Mouse (Mus musculus): ENCODE results near the gene Gm45208. TPM values are rescaled to one million over a fixed set of nuclear protein-coding genes. Genes with fewer than 3 reads are reported as not detected.

The Gm45208 gene
- total RNA-seq, 4 experiments from 2014 or later = not detected

DNA sequence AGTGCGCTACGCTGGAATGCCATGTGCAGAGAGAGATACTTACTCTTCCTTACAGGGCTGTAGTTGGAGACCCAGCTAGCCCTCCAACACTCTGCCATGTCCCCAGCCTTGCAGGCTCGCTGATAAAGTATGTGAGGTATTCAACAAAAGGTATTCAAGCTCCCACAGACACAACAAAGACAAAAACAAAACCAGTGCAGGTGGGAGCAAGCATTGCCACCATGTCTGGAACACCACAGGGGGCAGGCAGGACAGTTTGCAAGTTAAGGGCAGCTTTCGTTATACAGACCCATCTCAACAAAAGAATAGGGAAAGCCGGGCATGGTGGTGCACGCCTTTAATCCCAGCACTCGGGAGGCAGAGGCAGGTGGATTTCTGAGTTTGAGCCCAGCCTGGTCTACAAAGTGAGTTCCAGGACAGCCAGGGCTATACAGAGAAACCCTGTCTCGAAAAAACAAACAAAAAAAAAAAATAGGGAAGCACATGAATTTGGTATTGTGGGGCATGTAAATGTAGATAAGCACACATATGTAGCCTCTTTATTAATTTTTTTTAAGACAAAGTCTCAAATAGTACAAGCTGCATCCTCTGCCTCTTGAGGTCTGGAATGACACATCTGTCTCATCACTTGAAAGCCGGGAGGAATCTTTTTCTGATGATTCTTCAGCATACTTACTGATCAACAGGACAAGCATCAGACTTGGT lies 53.6 kb downstream of the Gm45208 start:
- DNase-seq = no peak

DNA sequence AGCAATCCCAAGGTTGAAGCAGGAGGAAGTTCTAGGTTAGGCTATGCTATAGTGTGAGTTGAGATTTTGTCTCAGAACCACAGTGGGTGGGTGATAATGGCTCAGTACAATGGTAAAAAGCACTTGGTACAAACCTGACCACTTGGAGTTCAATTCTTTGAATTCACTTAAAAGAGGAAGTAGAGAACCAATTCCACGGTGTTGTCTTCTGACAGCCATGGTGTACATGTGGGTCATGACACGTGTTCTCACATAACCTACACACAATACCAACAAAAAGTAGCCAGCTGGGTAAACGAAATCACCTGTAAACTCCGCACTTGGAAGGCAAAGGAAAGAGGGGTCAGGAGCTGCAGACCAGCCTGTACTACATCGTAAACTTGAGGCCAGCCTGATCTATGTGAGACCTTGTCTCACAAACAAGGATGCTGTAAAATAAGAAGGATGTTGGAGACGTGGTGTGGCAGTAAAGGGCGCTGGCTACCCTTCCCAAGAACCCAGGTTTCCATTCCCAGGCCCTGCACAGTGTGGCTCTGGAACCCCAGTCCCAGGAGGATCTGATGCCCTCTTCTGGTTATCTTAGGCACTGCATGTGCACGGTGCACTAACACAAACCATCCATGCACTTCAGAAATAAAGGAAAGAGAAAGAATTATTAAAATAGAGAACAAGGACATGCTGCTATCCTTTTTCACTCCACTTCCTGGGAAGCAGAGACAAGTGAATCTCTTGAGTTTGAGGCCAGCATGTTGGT lies 54.5 kb downstream of the Gm45208 start:
- DNase-seq = no peak

DNA sequence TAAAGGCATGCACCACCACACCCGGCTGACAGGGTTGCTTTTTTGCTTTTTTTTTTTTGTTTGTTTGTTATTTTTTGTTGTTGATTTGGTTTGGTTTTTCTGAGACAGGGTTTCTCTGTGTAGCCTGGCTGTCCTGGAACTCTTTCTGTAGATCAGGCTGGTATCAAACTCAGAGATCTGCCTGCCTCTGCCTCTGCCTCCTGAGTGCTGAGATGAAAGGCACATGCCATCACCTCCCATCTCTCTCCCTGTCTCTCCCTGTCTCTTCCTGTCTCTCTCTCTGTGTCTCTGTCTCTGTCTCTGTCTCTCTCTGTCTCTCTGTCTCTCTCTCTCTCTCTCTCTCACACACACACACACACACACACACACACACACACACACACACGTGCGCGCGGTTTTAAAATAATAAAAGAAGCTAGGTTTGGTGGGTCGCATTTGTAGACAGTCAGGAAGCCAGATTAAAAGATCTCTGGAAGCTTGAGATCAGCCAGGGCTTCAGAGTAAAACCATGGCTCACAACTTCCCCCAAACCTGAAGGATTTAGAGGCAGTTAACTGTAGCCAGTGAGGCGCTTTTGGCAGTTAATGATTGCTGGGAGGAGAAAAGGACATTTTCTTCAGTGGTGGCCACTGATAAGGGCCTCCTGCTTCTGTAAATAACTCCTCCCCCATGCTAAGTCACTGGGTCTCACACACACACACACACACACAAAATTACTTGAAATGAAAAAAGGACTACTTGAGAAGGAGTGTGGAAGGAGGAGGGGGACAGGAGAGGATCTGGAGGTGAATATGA lies 56.6 kb downstream of the Gm45208 start:
- DNase-seq = no peak

DNA sequence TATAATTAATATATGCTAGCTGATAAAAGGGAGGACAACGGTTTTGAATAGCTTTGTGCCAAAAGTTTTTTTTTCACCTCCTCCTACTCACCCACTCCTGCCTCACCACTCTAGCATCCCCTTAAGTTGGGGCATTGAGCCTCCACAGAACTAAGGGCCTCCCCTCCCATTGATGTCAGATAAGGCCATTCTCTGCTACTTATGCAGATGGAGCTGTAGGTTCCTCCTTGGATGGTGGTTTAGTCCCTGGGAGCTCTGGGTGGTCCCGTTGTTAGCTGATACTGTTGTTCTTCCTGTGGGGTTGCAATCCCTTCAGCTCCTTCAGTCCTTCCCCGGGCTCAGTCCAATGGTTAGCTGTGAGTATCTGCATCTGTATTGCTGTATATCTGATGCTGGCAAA lies 57.2 kb downstream of the Gm45208 start:
- DNase-seq = no peak

Other genes with a start within 250 kb of the Gm45208 start
- not detected for gene Foxp3, start 148.6 kb upstream of the Gm45208 start, total RNA-seq (2022)
- gene Ppp1r3f, start 148.0 kb upstream of the Gm45208 start, total RNA-seq (2022) = 10 to 100 TPM in 1 of 4 experiments, 1 to 10 TPM in 3; 4.1 to 10.3 (median 5.8) TPM
- 10 to 100 TPM; 22.4 to 30.0 (median 27.1) TPM for gene Ccdc22, start 116.7 kb upstream of the Gm45208 start, total RNA-seq (2022)
- gene Cacna1f, start 115.2 kb upstream of the Gm45208 start, total RNA-seq (2022) = not detected
- gene Syp, start 83.8 kb upstream of the Gm45208 start, total RNA-seq (2022) = 100 to 1,000 TPM in 1 of 4 experiments, 10 to 100 TPM in 3; 71.5 to 122 (median 80.3) TPM
- 10 to 100 TPM in 3 of 4 experiments, 1 to 10 TPM in 1; 9.6 to 14.5 (median 12.8) TPM for gene Prickle3, start 65.0 kb upstream of the Gm45208 start, total RNA-seq (2022)
- gene Plp2, start 50.9 kb upstream of the Gm45208 start, total RNA-seq (2022) = 10 to 100 TPM; 57.7 to 99.2 (median 78.7) TPM
- under 1 TPM; 0.31 to 0.67 (median 0.45) TPM for gene Magix, start 41.0 kb upstream of the Gm45208 start, total RNA-seq (2022)
- gene Gpkow, start 25.1 kb upstream of the Gm45208 start, total RNA-seq (2022) = 10 to 100 TPM; 57.1 to 76.9 (median 64.6) TPM
- gene Wdr45, start 7.9 kb upstream of the Gm45208 start, total RNA-seq (2022) = 10 to 100 TPM; 68.5 to 92.2 (median 76.2) TPM
- 10 to 100 TPM; 14.4 to 18.2 (median 15.7) TPM for gene Praf2, start 6.2 kb downstream of the Gm45208 start, total RNA-seq (2022)
- gene Ccdc120, start 28.7 kb downstream of the Gm45208 start, total RNA-seq (2022) = 1 to 10 TPM; 4.7 to 7.3 (median 5.4) TPM
- gene Tfe3, start 40.3 kb downstream of the Gm45208 start, total RNA-seq (2022) = 10 to 100 TPM; 36.1 to 53.1 (median 44.9) TPM
- gene Gripap1, start 67.5 kb downstream of the Gm45208 start, total RNA-seq (2022) = 10 to 100 TPM; 43.8 to 71.8 (median 60.5) TPM
- 1 to 10 TPM in 3 of 4 experiments, under 1 TPM in 1; 0.81 to 2.1 (median 1.6) TPM for gene Kcnd1, start 100.0 kb downstream of the Gm45208 start, total RNA-seq (2022)
- 10 to 100 TPM; 62.6 to 72.7 (median 69.4) TPM for gene Otud5, start 119.1 kb downstream of the Gm45208 start, total RNA-seq (2022)
- 10 to 100 TPM; 10.6 to 12.3 (median 12.2) TPM for gene Pim2, start 156.0 kb downstream of the Gm45208 start, total RNA-seq (2022)
- gene Slc35a2, start 161.8 kb downstream of the Gm45208 start, total RNA-seq (2022) = 10 to 100 TPM; 44.4 to 53.4 (median 51.2) TPM
- gene Pqbp1, start 177.0 kb downstream of the Gm45208 start, total RNA-seq (2022) = 100 to 1,000 TPM in 3 of 4 experiments, 10 to 100 TPM in 1; 96.2 to 130 (median 106) TPM
- gene Timm17b, start 177.1 kb downstream of the Gm45208 start, total RNA-seq (2022) = 100 to 1,000 TPM; 110 to 134 (median 131) TPM
- not detected for gene Gm10491, start 185.6 kb downstream of the Gm45208 start, total RNA-seq (2022)
- not detected for gene Gm10490, start 187.3 kb downstream of the Gm45208 start, total RNA-seq (2022)
- gene Pcsk1n, start 197.6 kb downstream of the Gm45208 start, total RNA-seq (2022) = 10 to 100 TPM; 47.2 to 84.3 (median 72.8) TPM
- gene Eras, start 206.4 kb downstream of the Gm45208 start, total RNA-seq (2022) = not detected
- gene Hdac6, start 225.6 kb downstream of the Gm45208 start, total RNA-seq (2022) = 10 to 100 TPM; 14.0 to 36.2 (median 24.5) TPM